Mouse (Mus musculus) cortical plate, adult 2 months (tissue): Measurements from ENCODE around the gene Cdk17.

Experiments
- CTCF ChIP-seq: fragments of 200-500 bp; IDR thresholded peaks from 2 replicates; pipeline ENCODE4 v1.5.1; 2011; ENCODE audit warnings: mild to moderate bottlenecking, control low read depth, low read length; ENCODE audit not compliant: insufficient read depth; ENCODE audit errors: extremely low read depth
- POLR2A ChIP-seq: fragments of 200-500 bp; IDR thresholded peaks from 2 replicates; pipeline ENCODE4 v1.6.1; 2011; ENCODE audit warnings: mild to moderate bottlenecking, low read length, control low read depth; ENCODE audit not compliant: insufficient read depth; ENCODE audit errors: extremely low read depth

DNA sequence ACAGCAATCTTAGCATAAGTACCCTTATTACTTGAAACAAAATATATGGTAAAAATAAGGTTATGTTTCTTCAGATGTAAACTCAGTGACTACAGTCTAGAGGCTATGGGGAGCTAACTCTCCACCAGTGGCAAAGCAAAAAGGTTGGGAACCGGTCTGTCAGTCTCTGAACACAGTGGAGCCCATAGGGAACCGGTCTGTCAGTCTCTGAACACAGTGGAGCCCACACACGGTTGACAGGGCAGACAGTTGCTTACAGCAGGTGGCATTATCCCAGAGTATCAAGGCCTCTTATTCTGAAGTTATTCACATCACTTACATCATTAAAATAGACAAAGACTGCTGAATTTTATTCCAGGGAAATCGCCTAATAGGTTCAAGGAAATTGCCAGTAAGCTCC is 70.8 kb downstream of the Cdk17 start:
- TF ChIP-seq POLR2A: no peak
- TF ChIP-seq CTCF: no peak
